Mouse (Mus musculus) cerebellum, adult 2 months (tissue): ENCODE data around the gene Bmper. TPM values are rescaled to one million over a fixed set of nuclear protein-coding genes. Genes with fewer than 3 reads are reported as not detected.

Experiments
- DNase-seq, 2 experiments: peaks; one replicate each; pipeline ENCODE4 v3.0.0; 2021
- H3K27ac ChIP-seq: fragments of 200-500 bp; 2 replicates; pipeline ENCODE4 v1.5.1; 2012; ENCODE audit warnings: low read length, control low read depth, inconsistent platforms; ENCODE audit not compliant: insufficient read depth
- H3K27me3 ChIP-seq: fragments of 200-500 bp; 2 replicates; pipeline ENCODE4 v1.6.1; 2012; ENCODE audit warnings: inconsistent platforms, mild to moderate bottlenecking, low read length, moderate library complexity; ENCODE audit not compliant: control insufficient read depth, insufficient read depth
- H3K4me1 ChIP-seq: fragments of 200-500 bp; 2 replicates; pipeline ENCODE4 v1.6.1; 2011; ENCODE audit warnings: low read length; ENCODE audit not compliant: control insufficient read depth, insufficient read depth
- H3K4me3 ChIP-seq: fragments of 200-500 bp; replicated peaks from 2 replicates; pipeline ENCODE3; 2011; ENCODE audit warnings: mild to moderate bottlenecking, low read depth, low read length, control low read depth; ENCODE audit not compliant: insufficient read depth
- CTCF ChIP-seq: fragments of 200-500 bp; IDR thresholded peaks from 2 replicates; pipeline ENCODE4 v1.5.1; 2011; ENCODE audit warnings: low read depth, mild to moderate bottlenecking, control low read depth, low read length, moderate library complexity, borderline replicate concordance; ENCODE audit not compliant: insufficient read depth
- POLR2A ChIP-seq: fragments of 200-500 bp; IDR thresholded peaks from 2 replicates; pipeline ENCODE4 v1.6.1; 2011; ENCODE audit warnings: low read length, control low read depth, borderline replicate concordance; ENCODE audit not compliant: insufficient read depth
- WGBS: fragments of 180-500 bp; shearing (Covaris S2); methylation state at CpG from one replicate; pipeline ENCODE4 v1.1.7; 2018; 5-methylcytosine and 5-hydroxymethylcytosine counted together
- polyA plus RNA-seq: library from polyadenylated mRNA; depleted of rRNA; stranded (reverse); fragments of >200 nt; gene quantifications from 2 replicates; pipeline ENCODE4 v1.2.3, GENCODE M21; 2012

Bmper gene
- polyA plus RNA-seq, 1 experiment: 3.5 TPM

- WGBS: 13% methylated on average over 8 of the region's 8 CpGs
- Histone ChIP-seq H3K27me3 (no peaks in the 10 kb centered on the region), H3K4me1 (peaks cover 6% of the 10 kb centered on the region), H3K27ac (no peak overlapping the region), H3K4me3 (no peak overlapping the region)
- DNase-seq: peak; percentile 83 to 96
- no peak for TF ChIP-seq POLR2A
- TF ChIP-seq CTCF: peak; percentile 59
These were observed 160.4 kb downstream of the Bmper start for GRCm38 (mm10) chr9:23383291-23383690.

GRCm38 (mm10) chr9:23383837-23384236 is 161.0 kb downstream of the Bmper start:
- Histone ChIP-seq H3K27me3 (no peaks in the 10 kb centered on the region), H3K4me1 (peaks cover 4% of the 10 kb centered on the region), H3K27ac (no peak overlapping the region), H3K4me3 (no peak overlapping the region)
- 25% methylated on average over 1 of the region's 1 CpGs for WGBS
- DNase-seq: no peak
- TF ChIP-seq CTCF (no peak), POLR2A (no peak)

GRCm38 (mm10) chr9:23384880-23385279 is 162.0 kb downstream of the Bmper start:
- no peak overlapping the region for H3K4me3 ChIP-seq
- peaks cover 3% of the 10 kb centered on the region; the same call in 1 of the 2 replicates for H3K4me1 ChIP-seq
- no peak for TF ChIP-seq CTCF
- no peak for TF ChIP-seq POLR2A
- 97% methylated on average over 3 of the region's 3 CpGs for WGBS
- no peaks in the 10 kb centered on the region for H3K27me3 ChIP-seq
- no peak overlapping the region for H3K27ac ChIP-seq
- no peak for DNase-seq

DNA sequence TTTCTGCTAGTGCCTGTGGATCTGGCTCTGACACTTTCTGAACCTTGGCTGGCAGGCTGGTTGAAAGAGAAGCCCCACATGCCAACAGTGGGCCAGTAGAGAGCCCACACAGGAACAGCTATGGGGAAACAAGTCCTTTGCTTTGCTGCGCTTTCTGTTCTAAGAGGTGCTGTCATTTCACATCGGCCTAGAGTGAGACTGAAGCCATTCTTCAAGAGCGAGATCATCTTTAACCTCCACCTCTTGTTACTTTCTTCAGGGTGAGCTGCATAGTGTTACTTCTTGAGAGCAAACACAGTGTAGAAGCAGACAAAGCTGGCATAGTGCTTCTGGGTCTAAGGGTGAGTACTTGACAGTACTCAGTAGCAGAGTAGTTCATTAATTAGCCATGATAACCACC is 163.3 kb downstream of the Bmper start:
- 93% methylated on average over 3 of the region's 3 CpGs for WGBS
- Histone ChIP-seq H3K27me3 (no peaks in the 10 kb centered on the region), H3K4me1 (peaks cover 3% of the 10 kb centered on the region; the same call in 1 of the 2 replicates), H3K27ac (no peak overlapping the region), H3K4me3 (no peak overlapping the region)
- no peak for TF ChIP-seq CTCF
- TF ChIP-seq POLR2A: no peak
- DNase-seq: no peak

- no peak for DNase-seq
- Histone ChIP-seq H3K4me3 (no peak overlapping the region), H3K27ac (no peak overlapping the region), H3K27me3 (no peaks in the 10 kb centered on the region), H3K4me1 (no peaks in the 10 kb centered on the region; the same call in 1 of the 2 replicates)
- 83% methylated on average over 3 of the region's 3 CpGs for WGBS
- TF ChIP-seq POLR2A (no peak), CTCF (no peak)
These were observed 167.2 kb downstream of the Bmper start for GRCm38 (mm10) chr9:23390118-23390517.

DNA sequence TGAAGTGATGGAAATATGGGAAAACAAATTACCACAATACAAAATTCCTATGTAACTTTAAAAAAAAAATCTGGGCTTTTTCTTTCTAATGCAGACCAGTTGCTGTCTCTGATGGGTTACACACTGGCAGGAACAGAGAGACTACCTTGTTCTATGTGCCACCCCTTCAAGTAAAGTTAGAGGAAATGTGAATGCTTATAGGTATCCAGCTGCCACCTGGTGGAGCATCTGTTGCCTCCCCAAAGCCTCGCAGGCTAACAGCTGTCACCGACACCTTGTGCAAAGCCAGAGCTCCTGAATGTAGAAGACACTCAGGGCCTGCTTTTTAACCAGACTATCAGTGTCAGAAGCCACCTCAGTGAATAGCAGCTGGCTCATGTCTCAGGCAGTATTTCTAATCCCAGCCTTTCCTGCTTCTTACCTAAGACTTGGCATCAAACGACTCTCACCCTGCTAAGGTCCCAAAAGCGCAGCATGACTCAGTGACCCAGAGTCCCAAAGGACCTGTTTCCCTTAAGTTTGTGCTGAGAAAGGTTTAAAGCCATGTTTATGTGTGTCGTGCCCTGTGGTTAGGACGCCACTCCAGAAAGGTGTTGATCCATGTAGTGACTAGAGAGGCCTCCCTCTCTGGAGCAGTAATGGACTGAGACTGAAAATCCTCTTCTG is 171.9 kb downstream of the Bmper start:
- Histone ChIP-seq H3K27me3 (no peaks in the 10 kb centered on the region), H3K4me1 (no peaks in the 10 kb centered on the region), H3K4me3 (no peak overlapping the region), H3K27ac (no peak overlapping the region)
- 89% methylated on average over 6 of the region's 6 CpGs for WGBS
- DNase-seq: no peak
- no peak for TF ChIP-seq CTCF
- TF ChIP-seq POLR2A: no peak

GRCm38 (mm10) chr9:23396186-23396585 is 173.3 kb downstream of the Bmper start:
- TF ChIP-seq CTCF: no peak
- TF ChIP-seq POLR2A: no peak
- H3K27me3 ChIP-seq: no peaks in the 10 kb centered on the region
- WGBS: 86% methylated on average over 7 of the region's 7 CpGs
- DNase-seq: no peak
- no peak overlapping the region for H3K27ac ChIP-seq
- no peak overlapping the region for H3K4me3 ChIP-seq
- H3K4me1 ChIP-seq: no peaks in the 10 kb centered on the region

DNA sequence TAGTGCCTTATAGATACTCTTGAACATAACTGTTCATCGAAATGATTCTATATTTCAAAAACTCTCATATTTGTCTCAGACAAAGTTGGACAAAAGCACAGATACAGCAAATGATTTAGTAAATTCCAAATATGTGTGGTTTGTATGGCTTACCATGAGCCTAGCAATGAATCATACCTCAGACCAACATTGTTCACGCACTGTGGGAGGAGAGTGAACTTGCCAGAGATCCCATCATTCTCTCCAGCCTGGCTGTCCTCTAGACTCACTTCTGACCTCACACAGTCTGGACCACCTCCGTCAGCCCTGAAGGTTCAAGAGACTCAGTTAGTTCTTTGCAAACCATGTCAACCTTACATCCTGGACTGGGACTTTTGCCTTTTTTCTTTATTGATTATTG is 175.0 kb downstream of the Bmper start:
- TF ChIP-seq CTCF (no peak), POLR2A (no peak)

More for the DNA sequence above, 175.0 kb downstream of the Bmper start:
- WGBS: 94% methylated on average over 3 of the region's 3 CpGs
- H3K4me3 ChIP-seq: no peak overlapping the region
- H3K27me3 ChIP-seq: no peaks in the 10 kb centered on the region
- no peak overlapping the region for H3K27ac ChIP-seq
- DNase-seq: no peak
- no peaks in the 10 kb centered on the region for H3K4me1 ChIP-seq
